Mouse (Mus musculus) 416B (cell line): ENCODE results near the gene Syngr4.
A peak's percentile ranks its signal among the peaks of the same experiment; 100 is the strongest.

Source experiments
- DNase-seq: peaks from one replicate; pipeline ENCODE4 v3.0.0; 2011; ENCODE audit warnings: low read depth

Syngr4 gene

DNA sequence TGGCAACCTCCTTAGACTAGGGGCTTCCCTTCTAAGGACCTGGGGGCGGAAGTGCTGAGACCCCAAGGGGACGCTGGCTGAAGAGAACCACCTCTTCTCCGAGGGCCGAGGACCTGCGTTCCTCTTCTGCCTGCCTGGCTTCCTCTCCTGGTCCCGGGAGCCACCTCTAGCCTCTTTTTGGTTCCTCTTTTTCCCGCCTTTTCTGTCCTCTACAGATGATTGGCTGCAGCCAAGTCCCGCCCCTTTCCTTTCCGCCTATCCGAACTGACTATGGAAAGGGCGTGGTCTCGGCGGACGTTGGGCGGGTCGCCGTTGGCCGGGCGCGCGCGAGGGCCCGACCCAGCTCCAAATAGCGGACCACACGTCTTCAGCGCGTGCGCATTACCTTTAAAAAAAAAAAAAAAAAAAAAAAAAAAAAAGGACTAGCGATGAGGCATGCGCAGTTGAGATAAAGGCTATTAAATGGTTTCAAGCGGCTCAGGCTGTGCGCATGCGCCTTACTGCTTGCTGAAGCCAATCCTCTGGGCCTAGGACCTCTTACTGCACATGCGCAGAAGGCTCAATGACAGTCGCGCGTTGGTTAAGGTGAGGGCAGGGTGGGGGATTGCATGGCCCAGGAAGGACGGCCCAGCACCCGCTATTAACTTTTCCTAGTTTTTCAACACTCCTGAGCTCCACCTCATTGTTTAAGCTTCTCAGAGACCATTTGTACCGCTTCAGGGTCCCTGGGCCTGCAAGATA lies at the start of gene Syngr4, which contains the start of gene Tmem143:
Syngr4 (minus strand) TSS at position 198 of the 741 bp plus-strand sequence.
Tmem143 (plus strand) TSS at position 425 of the 741 bp plus-strand sequence.
- peak; percentile 100 for DNase-seq

DNA sequence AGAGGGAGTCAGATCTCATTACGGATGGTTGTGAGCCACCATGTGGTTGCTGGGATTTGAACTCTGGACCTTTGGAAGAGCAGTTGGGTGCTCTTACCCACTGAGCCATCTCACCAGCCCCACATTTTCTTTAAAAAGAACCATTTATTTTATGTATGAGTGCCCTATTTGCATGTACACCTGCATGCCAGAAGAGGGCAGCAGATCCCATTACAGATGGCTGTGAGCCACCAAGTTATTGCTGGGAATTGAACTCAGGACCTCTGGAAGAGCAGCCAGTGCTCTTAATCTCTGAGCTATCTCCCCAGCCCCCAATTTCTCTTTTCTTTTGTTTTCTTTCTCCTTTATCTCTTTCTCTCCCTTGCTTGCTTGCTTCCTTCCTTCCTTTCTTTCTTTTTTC lies 46.8 kb upstream of the Syngr4 start:
- peak; percentile 38 for DNase-seq

- DNase-seq, result no peak
Measured at GRCm38 (mm10) chr7:45941986-45942385, 45.5 kb upstream of the Syngr4 start.

DNA sequence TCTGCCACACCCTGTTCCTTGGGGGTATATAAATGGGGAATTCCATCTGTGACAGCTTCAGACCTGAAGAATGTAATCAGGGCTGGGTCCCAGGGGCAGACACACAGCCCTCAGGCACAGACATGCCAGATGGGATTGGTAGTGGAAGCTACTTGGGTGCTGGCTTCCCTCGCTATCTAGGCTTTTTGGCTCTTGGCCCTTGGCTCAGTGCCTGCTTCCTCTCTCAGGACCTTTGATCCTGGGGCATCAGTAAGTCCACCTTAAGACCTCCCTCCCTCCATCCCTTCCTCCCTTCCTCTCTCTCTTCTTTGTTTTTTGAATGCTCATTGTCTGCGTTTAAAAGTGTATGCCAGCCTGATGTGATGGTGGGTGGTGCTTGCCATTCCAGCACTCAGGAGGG lies 43.3 kb upstream of the Syngr4 start:
- no peak for DNase-seq

DNA sequence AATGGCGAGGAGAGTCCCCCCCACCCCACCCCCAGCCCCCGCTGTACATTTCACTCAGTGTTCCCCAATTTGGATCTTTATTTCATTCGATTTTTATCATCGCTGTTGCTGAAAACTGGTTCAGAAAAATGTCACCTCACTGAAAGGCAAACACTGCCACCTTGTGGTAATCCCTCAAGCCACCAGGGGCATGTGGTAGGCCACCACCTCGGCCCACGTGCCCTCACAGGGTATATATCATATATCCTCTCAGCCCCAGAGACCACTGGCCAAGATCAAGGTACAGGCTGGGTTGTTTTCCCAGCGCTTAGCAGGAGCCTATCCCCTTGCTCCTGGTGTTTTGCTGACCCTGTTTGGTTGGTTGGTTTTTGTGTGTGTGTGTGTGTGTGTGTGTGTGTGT lies 38.6 kb upstream of the Syngr4 start:
- DNase-seq, result peak; percentile 78

- peak; percentile 23 for DNase-seq
Measured at GRCm38 (mm10) chr7:45933766-45934165, 37.3 kb upstream of the Syngr4 start.

DNA sequence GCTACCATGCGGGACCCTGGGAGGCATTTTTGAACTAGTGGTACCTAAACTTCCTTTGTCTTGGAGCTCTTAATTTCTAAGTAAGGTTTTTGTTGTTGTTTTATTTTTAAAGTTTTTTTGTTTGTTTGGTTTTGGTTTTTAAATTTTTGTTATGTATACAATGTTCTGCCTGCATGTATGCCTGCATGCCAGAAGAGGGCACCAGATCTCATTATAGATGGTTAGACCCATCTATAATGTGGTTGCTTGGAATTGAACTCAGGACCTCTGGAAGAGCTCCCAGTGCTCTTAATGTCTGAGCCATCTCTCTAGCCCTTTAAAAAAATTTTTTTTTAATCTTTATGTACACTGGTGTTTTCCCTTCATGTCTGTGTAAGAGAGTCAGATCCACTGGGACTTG lies 33.2 kb upstream of the Syngr4 start:
- no peak for DNase-seq

DNA sequence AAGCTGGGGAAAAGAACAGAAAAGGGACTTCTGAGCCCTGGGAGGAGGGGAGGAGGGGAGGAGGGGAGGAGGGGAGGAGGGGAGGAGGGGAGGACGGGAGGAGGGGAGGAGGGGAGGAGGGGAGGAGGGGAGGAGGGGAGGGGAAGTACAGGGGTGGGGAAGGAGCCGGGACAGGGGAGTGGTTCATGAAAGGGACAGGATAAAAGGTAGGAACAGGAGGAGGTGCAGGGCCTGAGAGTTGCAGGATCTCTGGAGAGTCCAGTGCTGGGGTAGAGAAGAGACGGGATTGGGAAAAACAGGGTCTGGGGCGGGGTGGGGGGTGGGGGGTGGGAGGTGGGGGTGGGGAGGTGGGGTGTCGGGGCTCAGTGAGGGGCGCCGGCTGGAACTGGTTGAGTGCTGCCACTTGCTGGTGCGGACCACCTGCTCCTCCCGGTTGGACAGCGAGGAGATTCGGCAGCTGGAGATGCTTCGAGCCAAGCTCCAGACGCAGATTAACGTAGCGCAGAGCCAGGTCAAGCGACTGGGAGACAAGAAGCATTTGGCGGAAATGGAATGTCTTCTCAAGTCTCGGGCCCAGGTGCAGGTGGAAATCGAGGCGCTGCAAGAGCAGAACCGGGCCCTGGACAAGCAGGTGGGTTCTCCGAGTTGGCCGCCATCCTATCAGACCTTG lies 32.2 kb upstream of the Syngr4 start:
- DNase-seq, result no peak

- peak; percentile 79 for DNase-seq
Measured at GRCm38 (mm10) chr7:45924429-45924816, 27.9 kb upstream of the Syngr4 start.

GRCm38 (mm10) chr7:45923762-45924428 lies 27.4 kb upstream of the Syngr4 start, which contains the start of gene Ccdc114:
Gene Ccdc114, plus strand, starts transcription at chr7:45924072.
- peak; percentile 94 for DNase-seq

DNA sequence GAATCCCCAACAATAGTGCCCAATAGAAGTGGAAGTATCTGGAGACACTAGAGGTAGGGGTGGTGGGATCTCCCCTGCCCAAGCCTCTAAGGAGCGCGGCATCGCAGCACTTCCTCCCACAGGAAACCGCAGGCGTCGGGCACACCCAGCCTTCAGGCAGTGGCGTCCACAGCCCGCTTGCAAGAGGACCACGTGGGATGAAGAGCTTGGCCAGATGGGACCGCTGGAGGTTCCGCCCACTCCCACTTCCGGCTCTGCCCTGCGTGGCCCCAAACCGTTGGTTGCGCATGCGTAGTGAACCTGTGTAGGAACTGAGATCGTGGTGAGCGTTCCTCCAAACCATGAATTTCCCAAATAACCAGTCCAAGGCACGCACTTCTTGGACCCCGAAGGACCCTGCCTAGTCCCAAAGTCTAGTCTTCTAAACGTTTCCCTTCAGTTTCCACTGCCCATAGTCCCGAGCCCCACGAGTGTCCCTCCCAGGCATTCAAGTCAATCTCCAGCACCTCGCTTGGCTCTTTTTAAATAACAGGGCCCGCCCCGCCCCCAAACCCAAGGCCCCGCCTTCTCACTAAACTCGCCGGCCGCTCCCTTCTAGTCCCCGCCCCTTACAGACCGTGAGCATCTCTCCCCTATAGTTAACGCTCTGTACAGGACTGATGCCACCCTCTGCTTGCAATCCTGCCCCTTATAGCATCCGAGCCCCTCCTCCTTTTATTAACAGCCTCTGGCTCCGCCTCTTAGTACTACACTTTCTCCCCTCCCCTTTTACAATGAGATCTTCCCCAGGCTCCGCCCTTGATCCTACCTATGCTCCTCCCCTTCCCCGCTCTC lies 26.6 kb upstream of the Syngr4 start:
- peak; percentile 100 for DNase-seq

- peak; percentile 66 for DNase-seq
Measured at GRCm38 (mm10) chr7:45921950-45922600, 25.6 kb upstream of the Syngr4 start.

- DNase-seq, result peak; percentile 94
Measured at GRCm38 (mm10) chr7:45921242-45921621, 24.7 kb upstream of the Syngr4 start, which contains the start of gene Emp3. Gene Emp3, minus strand, starts transcription at chr7:45921404.

- DNase-seq, result peak; percentile 83
Measured at GRCm38 (mm10) chr7:45920583-45921241, 24.2 kb upstream of the Syngr4 start.

GRCm38 (mm10) chr7:45919761-45920160 lies 23.2 kb upstream of the Syngr4 start:
- DNase-seq, result no peak

- peak; percentile 24 for DNase-seq
Measured at GRCm38 (mm10) chr7:45919083-45919671, 22.7 kb upstream of the Syngr4 start.

DNA sequence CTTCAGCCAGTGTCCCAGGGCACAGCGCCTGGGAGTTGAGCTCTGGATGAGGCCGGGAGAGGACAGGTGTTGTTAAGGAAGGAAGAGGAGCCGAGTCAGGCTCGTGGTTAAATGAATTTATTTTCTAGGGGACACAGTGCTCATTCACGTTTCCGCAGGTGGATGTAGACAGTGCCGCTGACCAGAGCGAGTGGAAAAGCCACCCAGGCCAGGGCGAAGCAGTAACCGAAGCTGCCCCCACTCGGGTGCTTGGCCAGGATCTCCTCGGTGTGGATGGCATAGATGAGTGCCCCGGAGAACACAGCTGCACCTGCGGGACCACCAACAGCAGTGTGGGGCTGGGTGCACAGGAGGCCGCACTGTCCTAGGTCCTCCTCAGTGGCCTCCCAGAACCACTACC lies 21.4 kb upstream of the Syngr4 start:
- no peak for DNase-seq

DNA sequence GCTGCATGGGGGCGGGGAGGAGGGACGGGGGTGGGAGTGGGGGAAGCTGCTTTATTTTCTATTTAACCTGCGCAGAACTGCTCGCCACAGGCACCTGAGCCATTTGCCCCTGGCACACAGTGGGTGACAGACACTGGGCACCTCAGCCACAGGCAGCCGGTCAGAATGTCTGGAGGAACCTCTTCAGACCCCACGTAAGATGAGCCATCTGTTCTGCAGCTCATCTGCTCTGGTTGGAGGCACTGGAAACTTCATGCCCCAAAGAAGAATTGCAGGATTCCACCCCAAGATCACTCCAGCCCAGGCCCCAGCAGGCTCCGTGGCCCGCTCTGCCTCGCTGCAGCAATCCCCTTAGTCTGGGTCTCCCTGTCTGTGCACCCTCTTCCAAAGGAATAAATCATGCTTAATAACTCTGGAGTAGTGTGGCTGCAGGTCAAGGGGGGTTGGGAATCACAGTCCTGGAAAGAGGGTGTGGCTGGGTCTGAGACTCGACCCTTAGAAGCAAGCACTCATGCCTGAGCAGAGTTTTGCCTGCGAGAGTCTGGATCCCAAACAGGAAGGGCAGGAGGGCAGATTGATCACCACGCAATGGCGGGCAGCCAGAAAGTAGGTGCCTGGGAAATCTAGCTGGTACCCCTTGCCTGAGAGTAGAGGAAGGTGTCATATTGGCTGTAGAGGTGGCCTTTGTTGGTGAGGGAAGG lies 20.6 kb upstream of the Syngr4 start:
- peak; percentile 22 for DNase-seq

GRCm38 (mm10) chr7:45916056-45917003 lies 19.8 kb upstream of the Syngr4 start:
- DNase-seq, result peak; percentile 98
